13 mouse cellular contexts compared by ENCODE assay signal in the genomic region with DNA sequence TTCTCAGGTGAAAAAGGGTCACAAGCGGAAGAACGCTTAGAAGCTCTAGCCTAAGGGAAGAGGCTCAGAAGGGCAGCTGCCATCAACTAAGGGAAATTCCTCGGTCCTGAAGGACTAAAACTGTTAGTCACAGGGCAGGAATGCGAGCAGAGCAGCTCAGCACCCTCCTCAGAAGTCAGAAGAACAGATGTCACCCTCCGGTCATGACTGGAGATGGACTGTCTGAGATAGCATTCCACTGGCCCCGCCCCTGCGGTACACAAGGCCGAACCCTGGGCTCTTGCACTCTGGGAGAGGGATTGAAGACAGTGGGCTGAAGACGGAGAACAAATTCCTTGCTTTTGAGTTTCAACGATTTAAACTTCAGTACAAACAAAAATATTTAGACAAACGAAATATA.
A peak's percentile ranks its signal among the peaks of the same experiment; 100 is the strongest.
DNase-seq lines count a peak whose midpoint lies in the region; ATAC-seq lines count a peak whose summit lies in the region.
"Had no signal": no experiment of that assay in that cellular context is flagged by ENCODE, and none has a peak within 500 bp of the region (broad histone marks: within the 10 kb centered on the region; RNA-seq: fewer than 3 reads in every experiment).

No protein-coding gene starts in this region.

- no peaks in the 10 kb centered on the region for H3K4me1 ChIP-seq in intestine, embryonic 15.5 days (replicated peaks)
- no peaks in the 10 kb centered on the region for H3K4me1 ChIP-seq in intestine, embryonic 16.5 days (ENCODE audit: control insufficient read depth, insufficient read depth, low read length)
- peaks cover 6% of the 10 kb centered on the region; the same call in 1 of the 2 replicates for H3K4me1 ChIP-seq in embryonic facial prominence, embryonic 12.5 days
- no peaks in the 10 kb centered on the region for H3K4me1 ChIP-seq in midbrain, embryonic 13.5 days (replicated peaks)
- H3K4me1 ChIP-seq: hindbrain, embryonic 13.5 days had no signal

- H3K4me2 ChIP-seq in intestine, embryonic 15.5 days (replicated peaks): no peak overlapping the region
- no peak overlapping the region for H3K4me2 ChIP-seq in intestine, embryonic 16.5 days (ENCODE audit: low read depth, low read length)
- no peak overlapping the region for H3K4me2 ChIP-seq in embryonic facial prominence, embryonic 12.5 days (replicated peaks)
- H3K4me2 ChIP-seq in midbrain, embryonic 13.5 days (replicated peaks): no peak overlapping the region
- H3K4me2 ChIP-seq: hindbrain, embryonic 13.5 days had no signal

- no peaks in the 10 kb centered on the region for H3K9me3 ChIP-seq in intestine, embryonic 15.5 days
- H3K9me3 ChIP-seq in intestine, embryonic 16.5 days (ENCODE audit: control insufficient read depth, low read length): no peaks in the 10 kb centered on the region
- H3K9me3 ChIP-seq in embryonic facial prominence, embryonic 12.5 days: no peaks in the 10 kb centered on the region
- no peaks in the 10 kb centered on the region for H3K9me3 ChIP-seq in midbrain, embryonic 13.5 days
- H3K9me3 ChIP-seq: hindbrain, embryonic 13.5 days had no signal

- 54% methylated on average over 11 of the region's 11 CpGs for WGBS in intestine, embryonic 15.5 days
- 55% methylated on average over 11 of the region's 11 CpGs for WGBS in intestine, embryonic 16.5 days
- WGBS in embryonic facial prominence, embryonic 12.5 days: 41% methylated on average over 11 of the region's 11 CpGs
- 81% methylated on average over 11 of the region's 11 CpGs for WGBS in midbrain, embryonic 13.5 days

- peak; percentile 90 for DNase-seq in 3T3-L1 (ENCODE audit: low read depth, low spot score)
- peak; percentile 80 to 86 for DNase-seq in adrenal gland, adult (ENCODE audit: inconsistent age in 2 of 2, low spot score in 1 of 2)
- DNase-seq in retina, embryonic 14.5 days (ENCODE audit: low spot score): no peak
- DNase-seq in right cerebral cortex, postnatal 25 days: no peak
- DNase-seq: cerebellum, postnatal 14 days had no signal

- H3K9ac ChIP-seq in intestine, embryonic 15.5 days: no peak overlapping the region
- H3K9ac ChIP-seq in intestine, embryonic 16.5 days (ENCODE audit: low read depth, low read length): no peak overlapping the region
- no peak overlapping the region for H3K9ac ChIP-seq in embryonic facial prominence, embryonic 12.5 days
- H3K9ac ChIP-seq in midbrain, embryonic 13.5 days (replicated peaks): no peak overlapping the region
- H3K9ac ChIP-seq: hindbrain, embryonic 13.5 days had no signal

- no peaks in the 10 kb centered on the region for H3K36me3 ChIP-seq in intestine, embryonic 15.5 days
- H3K36me3 ChIP-seq in intestine, embryonic 16.5 days (ENCODE audit: control insufficient read depth, insufficient read depth, low read length): no peaks in the 10 kb centered on the region
- no peaks in the 10 kb centered on the region for H3K36me3 ChIP-seq in embryonic facial prominence, embryonic 12.5 days
- H3K36me3 ChIP-seq in midbrain, embryonic 13.5 days: no peaks in the 10 kb centered on the region
- H3K36me3 ChIP-seq: hindbrain, embryonic 13.5 days had no signal

- H3K27ac ChIP-seq in intestine, embryonic 15.5 days: no peak overlapping the region
- H3K27ac ChIP-seq in intestine, embryonic 16.5 days (ENCODE audit: low read length): no peak overlapping the region
- H3K27ac ChIP-seq in embryonic facial prominence, embryonic 12.5 days: no peak overlapping the region
- no peak overlapping the region for H3K27ac ChIP-seq in midbrain, embryonic 13.5 days
- H3K27ac ChIP-seq: hindbrain, embryonic 13.5 days; kidney, postnatal 0 days; macrophage had no signal

- no peaks in the 10 kb centered on the region for H3K27me3 ChIP-seq in intestine, embryonic 15.5 days (replicated peaks)
- H3K27me3 ChIP-seq in intestine, embryonic 16.5 days (replicated peaks; ENCODE audit: control insufficient read depth, insufficient read depth, low read length): no peaks in the 10 kb centered on the region
- H3K27me3 ChIP-seq in embryonic facial prominence, embryonic 12.5 days: no peaks in the 10 kb centered on the region
- H3K27me3 ChIP-seq in midbrain, embryonic 13.5 days: no peaks in the 10 kb centered on the region
- H3K27me3 ChIP-seq: CH12.LX; hindbrain, embryonic 13.5 days had no signal

- H3K4me3 ChIP-seq in intestine, embryonic 15.5 days (replicated peaks): no peak overlapping the region
- H3K4me3 ChIP-seq in intestine, embryonic 16.5 days (ENCODE audit: low read length): no peak overlapping the region
- no peak overlapping the region for H3K4me3 ChIP-seq in embryonic facial prominence, embryonic 12.5 days
- H3K4me3 ChIP-seq in midbrain, embryonic 13.5 days (replicated peaks): no peak overlapping the region
- H3K4me3 ChIP-seq: hindbrain, embryonic 13.5 days had no signal

- ATAC-seq in intestine, embryonic 15.5 days: 0 out of 2 replicates have a peak, but pooled peaks have one; percentile 41
- no peak for ATAC-seq in intestine, embryonic 16.5 days
- peak; percentile 60; the same call in 1 of the 2 replicates for ATAC-seq in embryonic facial prominence, embryonic 12.5 days (ENCODE audit: insufficient number of reproducible peaks, insufficient read depth, low FRiP score, low TSS enrichment)
- ATAC-seq in midbrain, embryonic 13.5 days: no peak

Comparison
In these comparisons a context has a peak if more than half of its experiments do, and no peak if none do; other contexts are left out.
1. ATAC-seq: peak in intestine, embryonic 15.5 days (single experiment) and embryonic facial prominence, embryonic 12.5 days (single experiment); none in intestine, embryonic 16.5 days (single experiment) and midbrain, embryonic 13.5 days (single experiment).
2. DNase-seq: peak in 3T3-L1 (single experiment) and adrenal gland, adult (2 of 2); none in retina, embryonic 14.5 days (single experiment) and right cerebral cortex, postnatal 25 days (single experiment).